Mouse (Mus musculus) lung, postnatal 10 days (tissue): ENCODE results near the gene Wdr43.
A peak's percentile ranks its signal among the peaks of the same experiment; 100 is the strongest.

Experiments
- DNase-seq: peaks from one replicate; pipeline ENCODE4 v3.0.0; 2021

Wdr43 gene

DNA sequence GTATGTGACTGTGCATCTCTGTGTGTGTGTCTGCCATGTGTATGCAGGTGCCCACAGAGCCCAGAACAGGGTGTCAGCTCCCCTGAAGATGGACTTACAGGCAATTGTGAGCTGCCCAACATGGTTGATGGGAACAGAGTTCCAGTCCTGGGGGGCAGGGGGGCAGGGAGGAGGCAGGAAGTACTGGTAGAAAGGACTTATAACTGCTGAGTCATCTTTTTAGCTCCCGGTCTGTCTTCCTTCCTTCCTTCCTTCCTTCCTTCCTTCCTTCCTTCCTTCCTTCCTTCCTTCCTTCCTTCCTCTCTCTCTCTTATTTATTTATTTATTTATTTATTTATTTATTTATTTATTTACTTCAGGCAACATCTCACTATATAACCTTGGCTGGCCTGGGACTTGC, 48.5 kb downstream of the Wdr43 start:
- no peak for DNase-seq

DNA sequence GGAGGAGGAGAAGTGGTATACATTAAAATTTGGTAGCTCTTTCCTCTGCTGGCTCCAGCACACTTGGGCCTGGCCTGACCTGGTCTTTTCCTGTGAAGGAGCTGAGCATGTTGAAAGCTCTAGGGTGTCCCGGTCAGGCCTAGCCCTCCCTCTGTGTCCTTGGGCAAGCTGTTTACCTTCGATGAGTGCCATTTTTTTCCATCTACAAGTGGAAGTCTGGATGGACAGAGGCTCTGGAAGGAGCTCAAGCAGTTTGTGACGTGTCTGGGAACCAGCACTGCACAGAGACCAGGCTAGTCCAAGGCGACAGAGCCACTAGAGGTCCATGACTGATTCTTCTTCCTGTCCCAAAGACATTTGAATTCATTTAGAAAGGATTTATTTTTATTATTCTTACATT, 49.5 kb downstream of the Wdr43 start:
- DNase-seq, result peak; percentile 21

DNA sequence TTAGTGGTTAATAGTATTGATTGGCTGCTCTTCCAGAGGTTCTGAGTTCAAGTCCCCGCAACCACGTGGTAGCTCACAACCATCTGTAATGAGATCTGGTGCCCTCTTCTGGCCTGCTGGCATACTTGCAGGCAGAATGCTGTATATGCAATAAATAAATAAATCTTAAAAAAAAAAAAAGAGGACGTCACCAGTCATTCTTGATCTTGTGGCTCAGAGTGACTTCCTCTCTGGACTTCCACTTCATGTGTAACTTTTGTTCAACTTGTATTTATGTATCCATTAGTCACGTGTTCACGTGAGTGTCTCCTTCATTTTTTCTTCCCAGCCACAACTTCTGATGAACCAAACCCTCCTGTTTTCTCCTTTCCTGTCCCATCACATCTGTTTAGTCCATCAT, 53.8 kb downstream of the Wdr43 start:
- no peak for DNase-seq

DNA sequence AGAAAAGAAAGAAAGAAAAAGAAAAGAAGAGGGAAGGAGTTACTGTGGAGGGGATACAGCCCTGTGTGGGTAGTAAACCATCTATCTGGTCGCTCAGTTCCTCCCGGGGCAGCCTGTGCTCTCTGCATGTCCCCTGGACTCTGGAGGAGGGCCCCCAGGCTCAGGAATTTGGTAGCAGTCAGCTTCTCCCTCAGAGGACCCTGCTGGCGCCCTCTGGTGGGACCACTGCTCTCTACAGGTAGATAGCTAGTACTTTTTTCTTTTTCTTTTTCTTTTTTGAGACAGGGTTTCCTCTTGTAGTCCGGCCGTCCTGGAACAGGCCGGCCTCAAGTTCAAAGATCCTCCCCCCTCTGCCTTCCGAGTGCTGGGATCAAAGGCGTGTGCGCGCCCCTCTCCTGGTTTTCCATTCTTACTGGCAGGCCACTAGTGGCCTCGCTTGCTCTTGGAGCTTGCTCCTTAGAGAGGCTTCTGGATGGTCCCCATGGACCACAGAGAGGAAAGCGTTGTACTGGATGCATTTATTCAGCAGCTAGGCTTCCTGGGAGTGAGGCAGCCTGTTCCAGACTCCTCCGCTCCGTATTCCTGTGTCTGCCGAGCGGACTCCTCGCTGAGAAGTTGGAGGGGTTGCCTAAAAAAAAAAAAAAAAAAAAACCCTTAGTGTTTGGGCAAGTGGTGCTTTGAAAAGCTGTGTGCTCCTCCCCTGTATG, 56.3 kb downstream of the Wdr43 start:
- DNase-seq, result peak; percentile 80

DNA sequence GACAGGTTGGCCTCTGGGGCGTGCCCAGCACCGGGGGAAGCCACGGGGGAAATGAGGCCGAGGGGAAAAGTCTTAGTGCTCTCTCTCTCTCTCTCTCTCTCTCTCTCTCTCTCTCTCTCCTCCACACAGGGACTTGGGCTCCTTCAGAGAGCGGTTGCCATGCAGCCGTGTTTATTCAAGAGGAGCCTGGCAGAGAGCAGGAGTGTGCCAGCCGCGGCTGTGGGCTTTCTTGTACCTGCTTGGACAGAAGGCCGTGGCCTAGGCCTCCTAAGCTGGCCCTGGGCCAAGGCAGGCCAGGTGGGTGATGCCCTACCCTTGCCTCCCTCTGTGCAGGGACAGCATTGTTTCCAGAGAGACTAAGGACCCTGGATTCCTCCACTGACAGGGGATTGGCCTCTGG, 57.4 kb downstream of the Wdr43 start, which contains the start of gene Togaram2:
Togaram2 (plus strand) TSS at position 170 of the 400 bp plus-strand sequence.
- peak; percentile 36 for DNase-seq

DNA sequence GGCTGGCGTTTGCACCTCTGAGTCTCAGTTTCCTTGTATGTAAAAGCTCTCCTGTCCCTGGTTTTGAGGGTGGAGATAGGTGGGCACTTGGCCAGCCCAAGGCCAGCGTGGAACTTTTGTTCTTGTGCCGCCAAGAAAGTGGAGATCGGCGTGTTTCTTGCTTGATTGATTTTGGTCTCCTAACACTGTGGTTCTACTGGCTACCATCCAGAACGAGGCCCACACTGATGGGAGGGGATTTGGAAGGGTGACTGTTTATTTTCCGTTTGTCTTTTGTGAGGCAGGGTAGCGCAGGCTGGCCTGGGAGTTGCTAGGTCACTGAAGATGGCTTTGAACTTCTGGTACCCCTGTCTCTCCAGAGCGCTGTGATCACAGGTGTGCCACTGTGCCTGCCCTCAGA, 58.2 kb downstream of the Wdr43 start:
- no peak for DNase-seq

- DNase-seq, result peak; percentile 51
Observed at GRCm38 (mm10) chr17:71674886-71675285, 59.2 kb downstream of the Wdr43 start.

DNA sequence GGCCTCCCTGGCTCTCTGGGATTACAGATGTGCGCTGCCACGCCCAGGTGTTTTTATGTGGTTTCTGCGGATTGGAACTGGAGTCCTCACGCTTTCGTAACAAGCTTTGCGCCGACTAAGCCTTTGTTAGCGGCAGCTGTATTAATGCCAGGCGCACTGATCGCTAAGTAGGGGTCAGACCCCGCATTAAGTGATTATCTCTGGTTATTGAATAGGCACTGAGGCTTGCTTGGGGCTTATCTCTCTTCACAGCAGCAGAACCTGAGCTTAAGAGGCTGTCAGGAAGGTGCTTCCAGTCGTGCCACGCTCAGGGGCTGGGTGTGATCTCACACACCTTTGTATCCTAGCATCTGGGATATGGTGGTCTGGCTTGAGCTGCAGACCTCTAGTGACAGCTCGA, 66.0 kb downstream of the Wdr43 start:
- no peak for DNase-seq

DNA sequence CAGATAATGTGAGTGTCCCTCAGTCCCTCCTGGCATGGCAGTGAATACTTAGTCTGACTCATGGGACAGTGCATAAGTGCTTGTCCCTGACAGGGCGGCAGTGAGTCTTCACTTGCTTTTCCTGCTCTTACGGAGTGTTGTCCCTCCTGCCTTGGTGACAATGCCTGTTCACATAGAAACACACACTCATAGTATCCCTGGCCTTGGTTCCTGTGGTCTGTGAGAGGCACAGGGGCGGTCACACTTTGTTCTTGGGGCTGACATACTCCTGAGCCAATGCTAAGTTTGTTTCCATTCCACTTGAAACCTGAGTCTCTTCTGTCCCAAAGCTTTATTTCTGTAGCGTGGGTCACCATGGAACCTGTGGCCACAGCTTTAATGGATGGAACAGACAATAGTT, 66.7 kb downstream of the Wdr43 start:
- no peak for DNase-seq

GRCm38 (mm10) chr17:71683281-71683680, 67.6 kb downstream of the Wdr43 start:
- DNase-seq, result no peak

- DNase-seq, result peak; percentile 51
Observed at GRCm38 (mm10) chr17:71684103-71684608, 68.5 kb downstream of the Wdr43 start.

DNA sequence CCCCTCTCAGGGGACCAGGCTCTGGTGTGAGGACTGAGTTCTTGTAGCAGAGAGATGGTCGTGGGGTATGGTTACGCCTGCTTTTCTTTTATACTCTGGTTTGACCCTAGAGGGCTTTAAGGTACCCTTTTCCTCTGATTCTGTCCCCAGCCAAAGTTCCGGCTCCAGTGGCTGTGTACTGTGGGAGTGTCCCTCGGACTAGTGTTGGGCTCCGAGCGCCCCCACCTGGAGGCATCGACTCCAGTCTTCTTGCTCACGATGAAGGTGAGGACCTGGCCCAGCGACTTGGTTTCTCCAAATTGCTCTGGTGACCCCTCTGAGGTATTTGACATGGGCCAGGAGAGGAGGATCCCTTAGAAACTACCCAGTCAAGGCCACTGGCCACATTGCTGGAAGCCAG, 71.7 kb downstream of the Wdr43 start:
- no peak for DNase-seq

- peak; percentile 85 for DNase-seq
Observed at GRCm38 (mm10) chr17:71689903-71690302, 74.2 kb downstream of the Wdr43 start.

- DNase-seq, result peak; percentile 50
Observed at GRCm38 (mm10) chr17:71691361-71691875, 75.7 kb downstream of the Wdr43 start.

- peak; percentile 61 for DNase-seq
Observed at GRCm38 (mm10) chr17:71693313-71693712, 77.6 kb downstream of the Wdr43 start.

GRCm38 (mm10) chr17:71693780-71694179, 78.1 kb downstream of the Wdr43 start:
- DNase-seq, result peak; percentile 29

GRCm38 (mm10) chr17:71695151-71695550, 79.5 kb downstream of the Wdr43 start:
- no peak for DNase-seq

GRCm38 (mm10) chr17:71695716-71696315, 80.1 kb downstream of the Wdr43 start:
- no peak for DNase-seq

- no peak for DNase-seq
Observed at GRCm38 (mm10) chr17:71696396-71696795, 80.7 kb downstream of the Wdr43 start.

DNA sequence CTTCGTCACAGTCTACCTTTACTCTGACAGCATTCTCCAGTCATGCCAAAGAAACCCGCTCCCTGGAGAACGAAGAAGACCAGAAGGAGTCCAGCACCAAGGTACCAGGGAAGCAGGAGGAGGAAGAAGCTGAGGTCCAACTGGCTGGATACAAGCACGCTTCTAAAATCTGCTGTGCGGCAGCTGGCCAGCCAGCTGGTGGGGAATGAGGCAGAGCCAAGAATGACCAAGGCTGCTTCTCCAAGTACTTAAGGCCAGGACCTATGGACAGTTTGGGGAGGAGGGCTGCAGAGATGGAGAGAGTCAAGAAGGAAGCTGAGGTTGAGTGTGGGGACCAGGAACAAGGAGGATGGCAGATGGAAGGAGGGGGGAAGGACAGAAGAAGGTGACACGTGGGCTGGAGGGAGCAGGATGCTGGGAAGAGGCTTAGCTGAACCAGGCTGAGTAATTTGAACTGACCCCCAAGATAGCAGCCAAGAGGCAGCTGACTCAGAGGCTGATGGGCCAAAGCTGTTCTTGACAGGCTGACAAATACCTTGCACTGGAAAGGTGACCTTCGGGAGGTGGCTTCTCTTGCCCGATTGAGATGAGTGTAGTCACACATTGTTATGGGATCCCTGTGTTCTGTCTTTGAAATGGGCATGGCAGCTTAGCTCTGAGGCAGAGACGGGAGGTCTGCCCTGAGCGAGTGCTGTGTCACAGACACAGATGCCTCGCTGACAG, 82.4 kb downstream of the Wdr43 start:
- peak; percentile 53 for DNase-seq

DNA sequence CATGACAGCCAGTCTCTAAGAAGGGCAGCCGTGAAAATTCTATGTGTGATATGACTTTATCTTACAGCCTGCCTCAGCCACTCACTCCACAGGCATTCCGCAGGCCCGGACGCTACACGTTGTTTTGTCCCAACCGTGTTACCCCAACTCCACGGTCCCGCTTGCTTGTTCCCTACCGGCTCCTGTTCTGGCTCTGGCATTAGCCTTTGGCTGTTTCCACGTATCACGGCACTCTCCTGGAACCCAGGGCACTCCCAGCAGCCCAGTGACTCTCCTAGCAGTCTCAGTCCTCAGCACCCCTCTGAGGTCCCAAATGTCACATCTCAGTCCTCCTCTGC, 82.9 kb downstream of the Wdr43 start:
- no peak for DNase-seq

DNA sequence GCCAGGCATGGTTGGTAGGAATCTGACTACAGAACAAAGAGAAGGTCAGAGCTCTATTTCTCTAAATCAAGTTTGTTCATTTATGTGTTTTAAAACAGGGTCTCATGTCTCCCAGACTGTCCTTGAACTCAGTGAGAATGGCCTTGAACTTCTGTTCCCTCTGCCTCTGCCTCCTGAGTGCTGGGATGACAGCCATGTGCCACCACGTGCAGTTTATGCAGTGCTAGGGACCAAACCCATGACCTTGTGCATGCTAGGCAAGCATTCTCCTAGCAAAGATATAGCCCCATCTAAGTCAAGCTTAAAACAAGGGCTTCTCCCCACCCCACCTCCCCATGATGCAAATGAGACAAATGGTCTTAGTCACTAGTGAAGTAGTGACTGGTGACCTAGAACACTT, 89.4 kb downstream of the Wdr43 start:
- no peak for DNase-seq
